Mouse (Mus musculus): ENCODE results near the gene Olfr728.

- TF ChIP-seq POLR2A (IDR thresholded peaks at IDR 0.05; ENCODE audit: low read depth, low read length), result no peak
- no peak for TF ChIP-seq CTCF (conservative IDR thresholded peaks at IDR 0.05; ENCODE audit: insufficient read depth, insufficient read length, low read depth, low read length)
These were observed at the start of gene Olfr728 for GRCm38 (mm10) chr14:50142580-50142979.

All from kidney, adult 2 months (tissue).